Mouse (Mus musculus): ENCODE measurements at regions not wholly inside any gene's neighbourhood (a gene's known extent, or its start where the extent isn't known, plus 50 kb on each side); places are given as distances from the start of the nearest gene placed in this dataset.

- TF ChIP-seq SMC3 (IDR thresholded peaks at IDR 0.05; ENCODE audit: low read depth, low read length) = no peak
- TF ChIP-seq GATA1 (IDR thresholded peaks at IDR 0.05; ENCODE audit: low read depth, low read length) = no peak
- TF ChIP-seq ZNF384 (IDR thresholded peaks at IDR 0.05; ENCODE audit: low read depth, low read length) = no peak
- no peak for TF ChIP-seq CHD2 (IDR thresholded peaks at IDR 0.05; ENCODE audit: low read length)
- no peak for TF ChIP-seq CTCF (IDR thresholded peaks at IDR 0.05 in 2 of 3, conservative IDR thresholded peaks at IDR 0.05 in 1 of 3; ENCODE audit: control insufficient read depth in 1 of 3, insufficient read depth in 1 of 3, low read depth in 2 of 3, low read length in 3 of 3, poor library complexity in 1 of 3, severe bottlenecking in 1 of 3)
- no peak for TF ChIP-seq TCF12 (IDR thresholded peaks at IDR 0.05; ENCODE audit: low read depth, low read length)
- no peak for TF ChIP-seq MAFK (IDR thresholded peaks at IDR 0.05; ENCODE audit: borderline replicate concordance, low read depth, low read length)
- no peak for TF ChIP-seq MAZ (IDR thresholded peaks at IDR 0.05; ENCODE audit: low read depth, low read length)
- no peak for TF ChIP-seq POLR2A (IDR thresholded peaks at IDR 0.05; ENCODE audit: control insufficient read depth in 1 of 2, insufficient read depth in 1 of 2, low read depth in 1 of 2, low read length in 2 of 2, poor library complexity in 1 of 2)
- no peak for TF ChIP-seq E2F4 (IDR thresholded peaks at IDR 0.05; ENCODE audit: borderline replicate concordance, low read depth, low read length)
- TF ChIP-seq ETS1 (IDR thresholded peaks at IDR 0.05; ENCODE audit: low read depth, low read length) = no peak
Measured at GRCm38 (mm10) chr5:75823646-75824045, 154.6 kb downstream of the Kdr start.

Data from MEL (cell line).